25 mouse cellular contexts compared by ENCODE assay signal in the genomic region with DNA sequence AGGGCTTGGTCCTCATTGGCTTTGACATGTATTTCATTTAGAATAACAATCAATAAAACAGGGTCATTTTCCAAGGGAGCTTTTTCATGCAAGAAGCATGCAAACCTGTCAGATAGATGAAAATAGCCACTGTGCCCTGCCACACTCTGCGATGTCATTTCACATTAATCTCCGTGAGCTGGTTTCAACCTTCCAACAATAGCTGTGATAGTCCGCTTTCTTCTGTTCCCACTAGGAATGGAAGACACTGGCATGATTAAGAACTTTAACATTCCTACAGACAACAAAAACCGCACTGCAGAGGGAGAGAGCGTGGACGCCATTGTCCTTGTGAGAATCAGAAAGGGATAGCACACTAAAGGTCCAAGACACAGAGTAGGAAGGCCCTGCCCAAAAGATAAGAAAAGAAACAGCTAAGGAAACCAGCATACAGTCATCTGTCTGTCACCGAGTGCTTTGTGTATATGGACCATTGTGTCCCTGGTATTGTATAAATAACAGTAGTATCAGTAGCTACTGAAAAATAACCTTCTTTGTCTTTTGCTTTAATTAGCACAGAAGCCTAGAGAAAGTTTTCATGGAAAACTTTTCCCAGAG.
DNase-seq lines count a peak whose midpoint lies in the region; ATAC-seq and TF ChIP-seq lines count a peak whose summit lies in the region.
"Had no signal": no experiment of that assay in that cellular context is flagged by ENCODE, and none has a peak within 500 bp of the region (broad histone marks: within the 10 kb centered on the region; RNA-seq: fewer than 3 reads in every experiment).

No protein-coding gene starts in this region.

- no peak overlapping the region for H3K27ac ChIP-seq in neural tube, embryonic 15.5 days (replicated peaks)
- no peak overlapping the region for H3K27ac ChIP-seq in lung, postnatal 0 days (ENCODE audit: low read length)
- H3K27ac ChIP-seq: hindbrain, embryonic 10.5 days; limb, embryonic 12.5 days; liver, embryonic 12.5 days had no signal

- ATAC-seq in neural tube, embryonic 15.5 days (ENCODE audit: low FRiP score), result no peak
- ATAC-seq in lung, postnatal 0 days, result peak; percentile 87
- ATAC-seq: activated CD4-positive, CD25-positive, alpha-beta regulatory T cell, adult 4 months; forebrain, postnatal 0 days; intestine, postnatal 0 days; liver, embryonic 12.5 days had no signal

- H3K4me2 ChIP-seq in neural tube, embryonic 15.5 days, result no peak overlapping the region
- no peak overlapping the region for H3K4me2 ChIP-seq in lung, postnatal 0 days (replicated peaks; ENCODE audit: low read depth, low read length)
- H3K4me2 ChIP-seq: heart, embryonic 11.5 days; limb, embryonic 12.5 days; liver, embryonic 12.5 days; lung, embryonic 14.5 days had no signal

- H3K9me3 ChIP-seq in neural tube, embryonic 15.5 days (replicated peaks), result no peaks in the 10 kb centered on the region
- H3K9me3 ChIP-seq in lung, postnatal 0 days (ENCODE audit: low read length), result no peaks in the 10 kb centered on the region
- H3K9me3 ChIP-seq: hindbrain, embryonic 10.5 days; limb, embryonic 12.5 days; liver, embryonic 12.5 days; megakaryocyte, embryonic 14.5 days had no signal

- H3K36me3 ChIP-seq in neural tube, embryonic 15.5 days, result no peaks in the 10 kb centered on the region
- no peaks in the 10 kb centered on the region for H3K36me3 ChIP-seq in lung, postnatal 0 days (ENCODE audit: insufficient read depth, low read length)
- H3K36me3 ChIP-seq: hindbrain, embryonic 10.5 days; limb, embryonic 12.5 days; liver, embryonic 12.5 days had no signal

- no peaks in the 10 kb centered on the region for H3K4me1 ChIP-seq in neural tube, embryonic 15.5 days
- no peaks in the 10 kb centered on the region for H3K4me1 ChIP-seq in lung, postnatal 0 days (ENCODE audit: insufficient read depth, low read depth, low read length)
- H3K4me1 ChIP-seq: limb, embryonic 12.5 days; liver, embryonic 12.5 days; megakaryocyte, embryonic 14.5 days had no signal

- no peak overlapping the region for H3K4me3 ChIP-seq in neural tube, embryonic 15.5 days (replicated peaks)
- H3K4me3 ChIP-seq in lung, postnatal 0 days (ENCODE audit: low read depth, low read length), result no peak overlapping the region
- H3K4me3 ChIP-seq: hindbrain, embryonic 10.5 days; limb, embryonic 12.5 days; liver, embryonic 12.5 days; megakaryocyte, embryonic 14.5 days had no signal

- H3K9ac ChIP-seq in neural tube, embryonic 15.5 days (replicated peaks), result no peak overlapping the region
- H3K9ac ChIP-seq in lung, postnatal 0 days (replicated peaks; ENCODE audit: low read depth), result no peak overlapping the region
- H3K9ac ChIP-seq: forebrain, postnatal 0 days; limb, embryonic 12.5 days; liver, embryonic 12.5 days; lung, embryonic 14.5 days had no signal

- no peak for TF ChIP-seq CTCF in lung, postnatal 0 days (IDR thresholded peaks at IDR 0.05)

- WGBS in neural tube, embryonic 15.5 days, result 43% methylated on average over 7 of the region's 7 CpGs
- 72% methylated on average over 7 of the region's 7 CpGs for WGBS in lung, postnatal 0 days

- DNase-seq in neural tube, embryonic 10.5 days (ENCODE audit: extremely low spot score, low spot score), result peak; percentile 18
- DNase-seq in lung, postnatal 0 days (ENCODE audit: low spot score), result peak; percentile 52
- DNase-seq in mesoderm, embryonic 11.5 days (ENCODE audit: low read depth, low spot score), result peak; percentile 18
- DNase-seq in spleen, postnatal 10 days (ENCODE audit: low spot score in 2 of 2), result no peak
- no peak for DNase-seq in ovary, postnatal 14 days (ENCODE audit: low spot score)
- DNase-seq in liver, result no peak
- DNase-seq: adrenal gland, adult 8-10 months; cerebellum, adult 18-20 months; cerebellum, postnatal 14 days; forebrain, postnatal 0 days; gastrocnemius, postnatal 14 days; heart, adult 11 months; kidney, postnatal 36 days; layer of hippocampus, postnatal 36 days; lung, embryonic 14.5 days; spleen, adult 18-20 months; thymus, postnatal 14 days had no signal

- H3K27me3 ChIP-seq in neural tube, embryonic 15.5 days (replicated peaks), result no peaks in the 10 kb centered on the region
- no peaks in the 10 kb centered on the region for H3K27me3 ChIP-seq in lung, postnatal 0 days (replicated peaks; ENCODE audit: insufficient read depth, low read length)
- H3K27me3 ChIP-seq: limb, embryonic 12.5 days; liver, embryonic 12.5 days; megakaryocyte, embryonic 14.5 days had no signal

- TF ChIP-seq EP300 in lung, postnatal 0 days (IDR thresholded peaks at IDR 0.05), result peak; percentile 91

Comparison
In these comparisons a context has a peak if more than half of its experiments do, and no peak if none do; other contexts are left out.
1. DNase-seq: peak in neural tube, embryonic 10.5 days (single experiment), lung, postnatal 0 days (single experiment) and mesoderm, embryonic 11.5 days (single experiment); none in spleen, postnatal 10 days (0 of 2), ovary, postnatal 14 days (single experiment) and liver (single experiment).